Mouse (Mus musculus) erythroblast, embryonic 14.5 days (primary cell): ENCODE measurements around the gene Olfr209.

Experiments
- GATA1 ChIP-seq: IDR thresholded peaks from 2 replicates; pipeline ENCODE4 v1.6.1; 2012; ENCODE audit warnings: low read length, inconsistent platforms, mixed read lengths
- TAL1 ChIP-seq: IDR thresholded peaks from 3 replicates; pipeline ENCODE4 v1.6.1; 2012; ENCODE audit warnings: low read length, inconsistent platforms, mixed read lengths

DNA sequence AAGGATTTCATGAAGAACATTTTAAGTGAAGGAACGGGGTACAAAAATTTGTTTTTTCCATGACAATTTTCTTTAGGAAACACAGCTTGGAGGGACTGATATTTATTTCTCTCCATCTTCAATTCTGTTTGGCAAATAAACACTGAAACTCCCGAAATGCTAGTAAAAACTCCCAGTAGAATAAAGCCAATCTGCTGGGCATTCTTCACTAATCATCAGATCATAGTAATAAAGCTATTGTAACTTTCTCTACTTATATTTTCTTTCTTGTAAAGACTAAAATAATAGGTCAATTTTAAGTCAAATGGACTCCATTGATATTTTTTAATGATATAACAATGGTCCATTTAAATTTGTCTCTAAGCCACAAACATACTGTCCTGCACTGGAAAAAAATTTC is at the start of gene Olfr209:
- no peak for TF ChIP-seq GATA1
- TF ChIP-seq TAL1, result no peak
